Mouse (Mus musculus) common myeloid progenitor, adult 5-6 weeks (primary cell): ENCODE results near the gene Ak2. TPM values are rescaled to one million over a fixed set of nuclear protein-coding genes. Genes with fewer than 3 reads are reported as not detected.
A peak's percentile ranks its signal among the peaks of the same experiment; 100 is the strongest.

Experiments
- ATAC-seq: replicated peaks from 2 replicates; pipeline ENCODE4 v1.8.0; 2016; ENCODE audit warnings: low read depth, mild to moderate bottlenecking, moderate TSS enrichment, inconsistent platforms; ENCODE audit not compliant: poor library complexity, severe bottlenecking
- total RNA-seq: library from RNA; stranded (forward); fragments of 200-1000, 187-1606 nt; gene quantifications from 2 replicates; pipeline ENCODE4 v1.2.3, GENCODE M21; 2017

The Ak2 gene
- total RNA-seq, 1 experiment from 2014 or later, result 164 TPM

DNA sequence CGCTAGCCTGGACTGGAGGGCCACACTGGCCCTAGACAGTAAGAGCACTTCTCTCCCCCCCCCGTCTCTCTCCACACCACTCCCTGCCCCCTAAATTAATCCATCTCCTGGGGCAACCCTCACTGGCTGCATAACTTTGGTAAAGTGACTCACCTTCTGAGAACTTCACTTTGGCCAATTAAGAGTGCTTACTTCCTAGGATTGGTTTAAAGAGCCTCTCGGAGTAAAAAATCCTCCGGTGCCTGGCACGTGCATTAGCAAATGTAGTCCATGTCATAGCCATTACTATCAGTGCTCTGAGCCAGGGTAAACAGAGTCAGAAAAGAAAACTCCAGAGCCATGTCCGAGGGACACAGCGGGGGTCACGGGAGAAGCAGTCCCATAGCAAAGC is 21.3 kb upstream of the Ak2 start:
- no peak for ATAC-seq

DNA sequence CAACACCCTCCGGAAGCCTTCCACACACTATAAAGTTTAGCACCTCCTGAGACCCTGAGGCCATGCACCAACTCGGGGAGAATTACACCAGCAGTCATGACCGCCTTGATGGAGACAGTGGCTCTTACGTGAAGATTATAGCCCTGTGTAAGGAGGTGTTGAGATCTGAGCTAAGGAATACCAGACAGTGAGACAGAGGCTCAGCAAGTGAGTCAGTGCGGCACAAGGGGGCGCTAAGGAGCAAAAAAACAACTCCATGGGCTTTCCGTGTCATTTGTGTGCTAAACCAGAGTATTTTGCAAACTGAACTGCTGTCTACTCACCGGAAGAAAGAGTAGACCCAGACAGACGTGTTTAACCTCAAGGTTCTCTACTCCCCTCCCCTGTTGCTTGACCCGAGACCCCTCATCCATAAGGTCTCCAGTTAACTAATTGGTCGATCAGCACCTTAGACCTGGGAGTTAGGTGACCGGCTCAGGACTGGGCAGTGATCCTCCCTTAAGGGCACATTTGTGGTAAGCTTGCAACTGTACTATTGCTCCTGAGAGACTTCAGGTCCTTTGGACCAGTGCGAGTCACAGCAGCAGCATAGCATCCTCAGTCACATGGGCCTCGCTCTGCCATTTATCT is 20.6 kb upstream of the Ak2 start:
- ATAC-seq, result peak; percentile 80

DNA sequence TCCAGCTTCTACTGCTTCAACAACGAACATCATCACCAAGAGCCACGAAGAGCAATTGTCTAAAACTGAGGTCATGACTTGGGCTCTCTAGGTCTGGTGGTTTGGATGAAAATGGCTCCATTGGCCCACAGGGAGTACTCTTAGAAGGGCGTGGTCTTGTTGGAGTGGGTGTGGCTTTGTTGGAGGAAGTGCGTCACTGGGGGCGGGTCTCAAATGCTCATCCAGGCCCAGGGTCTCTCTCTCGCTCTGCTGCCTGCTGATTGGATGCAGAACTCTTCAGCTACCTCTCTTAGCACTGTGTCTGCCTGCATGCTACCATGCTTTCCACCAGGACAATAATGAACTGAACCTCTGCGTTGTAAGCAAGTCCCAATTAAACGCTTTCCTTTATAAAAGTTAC is 17.1 kb upstream of the Ak2 start:
- ATAC-seq, result peak; percentile 22; the same call in 1 of the 2 replicates

DNA sequence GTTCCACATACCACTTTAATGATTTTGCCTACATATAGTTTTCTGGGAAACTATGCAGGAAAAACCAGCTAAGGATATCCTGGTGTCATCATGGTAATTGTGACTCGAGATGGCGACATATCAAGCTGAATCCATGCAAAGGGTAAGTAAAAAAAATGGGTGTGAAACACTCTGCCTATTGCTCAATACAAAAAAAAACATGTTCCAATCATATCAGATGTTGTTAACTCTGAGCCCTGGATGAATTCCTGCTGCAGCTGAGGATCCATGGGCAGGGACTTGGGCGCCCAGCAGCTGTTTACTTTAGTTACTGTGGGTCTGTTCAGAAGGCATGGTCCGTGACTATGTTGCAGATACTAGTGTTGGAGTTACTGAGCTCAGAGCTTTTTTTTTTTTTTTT is 15.2 kb upstream of the Ak2 start:
- ATAC-seq, result no peak

DNA sequence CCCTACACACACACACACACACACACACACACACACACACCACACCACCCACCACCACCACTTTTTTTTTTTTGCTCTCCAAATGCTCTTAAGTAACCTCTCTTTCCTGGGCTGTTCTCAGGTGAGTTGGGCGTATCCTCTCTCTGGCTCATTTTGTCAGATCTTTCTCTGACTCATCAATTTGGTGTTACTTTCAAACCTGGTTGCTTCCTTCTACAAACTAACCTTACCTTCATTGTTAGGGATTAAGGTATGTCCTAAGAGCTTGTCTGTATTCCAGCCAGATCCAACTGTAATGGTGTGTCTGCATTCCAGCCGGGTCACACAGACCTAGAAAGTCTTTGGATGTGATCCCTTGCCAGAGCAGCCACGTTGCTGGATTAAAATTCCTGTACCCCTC is 14.5 kb upstream of the Ak2 start:
- ATAC-seq, result no peak

DNA sequence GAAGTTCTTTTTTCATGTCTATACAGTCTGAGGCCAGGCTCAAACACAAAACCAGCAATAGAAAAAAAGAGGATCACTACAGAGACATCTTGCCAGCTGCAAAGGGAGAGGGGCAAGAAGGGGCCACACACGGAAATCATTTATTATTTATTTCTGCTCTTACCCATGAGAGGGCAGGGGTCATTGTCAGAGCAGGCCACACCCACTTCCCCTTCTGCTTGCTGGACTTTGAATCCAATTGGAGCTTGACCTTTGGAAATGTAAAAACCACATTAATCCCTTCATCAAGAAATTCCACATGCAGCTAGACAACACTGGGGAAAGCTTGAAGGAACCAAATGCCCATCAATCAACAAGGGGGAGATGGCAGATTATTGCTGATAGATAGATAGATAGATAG is 13.1 kb upstream of the Ak2 start:
- no peak for ATAC-seq

DNA sequence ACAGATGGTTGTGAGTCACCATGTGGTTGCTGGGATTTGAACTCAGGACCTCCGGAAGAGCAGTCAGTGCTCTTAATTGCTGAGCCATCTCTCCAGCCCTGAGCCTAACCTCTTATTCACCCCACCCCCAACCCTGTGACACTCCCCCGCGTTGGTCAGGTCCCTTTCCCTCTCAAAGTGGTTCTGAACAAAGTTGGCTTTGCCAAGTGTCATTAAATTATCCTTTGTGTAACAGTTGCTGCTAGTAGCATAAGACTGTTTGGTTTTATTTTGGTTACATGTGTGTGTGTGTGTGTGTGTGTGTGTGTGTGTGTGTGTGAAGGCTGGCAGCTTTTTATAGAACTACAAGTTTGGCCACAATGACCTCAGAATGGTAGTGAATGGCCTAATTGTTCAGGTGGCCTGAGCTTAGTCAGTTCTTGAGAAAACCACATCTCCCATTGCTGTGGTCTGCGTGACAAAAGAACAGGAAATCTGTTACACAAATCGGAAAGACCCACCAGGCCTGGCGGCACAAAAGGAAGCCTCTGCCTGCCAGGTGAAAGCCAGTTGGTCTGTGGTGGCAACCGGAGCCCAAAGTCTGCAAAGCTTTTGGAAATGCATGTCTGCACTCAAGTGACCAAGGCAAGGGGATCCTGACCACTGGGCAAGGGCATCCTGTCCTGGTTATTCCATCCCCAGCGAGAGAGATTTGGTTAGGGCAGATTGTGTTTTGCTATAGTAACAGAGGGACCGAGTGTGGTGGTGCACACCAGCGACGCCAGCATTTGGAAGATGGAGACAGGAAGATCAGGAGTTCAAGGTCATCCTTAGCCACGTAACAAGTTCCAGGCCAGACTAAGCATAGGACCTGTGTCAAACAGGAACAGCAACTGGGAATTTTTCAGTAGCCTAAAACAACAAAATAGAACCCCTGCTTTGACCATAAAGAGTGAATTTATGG is 10.6 kb upstream of the Ak2 start:
- ATAC-seq, result peak; percentile 83

DNA sequence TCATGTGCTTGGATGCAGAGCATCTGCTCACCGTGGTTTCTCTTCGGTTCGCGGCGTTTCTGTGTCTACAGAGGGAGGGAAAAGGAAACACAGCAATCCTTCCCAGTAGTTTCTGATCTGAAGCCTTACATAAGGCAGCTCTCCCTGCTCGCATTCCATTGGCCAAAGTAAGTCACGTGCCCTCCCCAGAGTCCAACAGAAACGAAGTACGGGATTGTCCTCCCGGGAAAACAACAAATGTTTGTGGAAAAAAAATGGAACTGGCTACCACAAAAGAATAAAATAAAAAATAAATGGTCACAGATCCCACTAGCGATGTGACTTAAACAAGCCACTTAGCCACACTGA is 10.0 kb upstream of the Ak2 start:
- no peak for ATAC-seq

DNA sequence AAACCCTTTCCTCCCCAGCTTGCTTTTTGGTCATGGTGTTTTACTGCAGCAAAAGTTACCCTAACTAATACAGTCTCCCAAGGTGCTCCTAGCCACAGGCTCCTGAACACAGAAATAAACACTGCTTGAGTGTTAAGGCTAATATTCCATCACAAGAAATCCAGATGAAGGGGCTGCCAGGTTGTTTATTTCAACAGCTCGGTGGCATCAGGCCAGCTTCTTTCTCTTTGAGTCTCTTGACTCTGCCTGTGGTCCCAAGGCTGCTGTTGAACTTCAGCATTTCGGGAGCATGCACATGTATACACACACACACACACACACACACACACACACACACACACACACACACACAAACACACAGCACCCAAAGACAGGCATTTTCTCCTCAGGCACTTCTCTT is 8.6 kb upstream of the Ak2 start:
- no peak for ATAC-seq

DNA sequence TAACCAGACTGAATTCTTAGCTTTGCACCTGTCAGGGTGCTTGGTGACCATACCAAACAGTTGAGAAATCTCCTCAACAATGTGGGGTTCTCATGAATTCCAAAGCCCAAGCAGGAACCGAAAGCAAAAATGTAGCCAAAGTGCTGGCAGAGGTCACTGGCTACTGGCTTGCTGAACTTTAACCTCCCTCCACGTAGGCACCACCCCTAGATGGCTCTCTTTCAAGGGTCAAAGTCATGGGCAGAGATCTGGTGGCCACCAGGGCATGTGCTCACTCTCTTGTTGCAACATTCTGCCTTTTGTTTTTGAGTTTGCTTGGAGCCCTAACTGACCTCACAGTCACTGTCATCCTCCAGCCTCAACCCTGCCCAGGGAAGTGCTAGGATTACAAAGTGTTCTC is 8.1 kb upstream of the Ak2 start:
- ATAC-seq, result peak; percentile 13; the same call in 1 of the 2 replicates

DNA sequence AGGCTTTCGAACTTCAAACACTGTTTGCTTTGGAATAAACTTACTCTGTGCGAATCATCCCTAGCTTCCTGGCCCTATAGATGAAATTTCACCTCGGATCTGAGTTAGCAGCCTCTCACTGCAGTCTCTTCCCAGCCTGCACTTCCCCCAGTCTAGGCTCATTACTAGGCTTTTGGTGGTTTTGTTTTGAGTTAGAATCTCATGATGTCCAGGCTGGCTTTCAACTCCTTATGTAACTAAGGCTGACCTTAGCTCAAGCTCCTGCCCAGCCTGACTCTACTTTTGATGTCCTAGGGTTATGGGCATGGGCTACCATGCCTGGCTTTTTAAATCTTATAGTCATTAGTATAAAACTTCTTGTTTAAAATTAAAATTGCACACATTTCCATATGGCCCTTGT is 7.2 kb upstream of the Ak2 start:
- ATAC-seq, result no peak

DNA sequence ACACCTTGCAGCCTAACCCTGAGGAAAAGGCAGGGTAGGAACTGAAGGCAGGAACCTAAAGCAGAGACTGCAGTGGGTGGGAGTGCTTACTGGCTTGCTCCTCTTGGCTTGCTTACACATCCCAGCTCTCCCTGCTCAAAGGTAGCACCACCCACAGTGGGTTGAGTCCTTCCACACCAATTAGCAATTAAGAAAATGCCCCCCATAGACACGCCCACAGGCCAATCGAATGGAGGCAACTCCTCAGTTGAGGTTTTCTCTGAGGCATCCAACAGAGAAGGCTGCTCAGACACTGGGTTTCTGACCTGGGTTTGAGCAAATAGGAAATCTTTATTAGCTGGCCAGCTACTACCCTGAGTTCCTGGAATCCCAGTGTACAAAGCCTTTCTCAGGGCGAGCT is 2.8 kb upstream of the Ak2 start:
- no peak for ATAC-seq

DNA sequence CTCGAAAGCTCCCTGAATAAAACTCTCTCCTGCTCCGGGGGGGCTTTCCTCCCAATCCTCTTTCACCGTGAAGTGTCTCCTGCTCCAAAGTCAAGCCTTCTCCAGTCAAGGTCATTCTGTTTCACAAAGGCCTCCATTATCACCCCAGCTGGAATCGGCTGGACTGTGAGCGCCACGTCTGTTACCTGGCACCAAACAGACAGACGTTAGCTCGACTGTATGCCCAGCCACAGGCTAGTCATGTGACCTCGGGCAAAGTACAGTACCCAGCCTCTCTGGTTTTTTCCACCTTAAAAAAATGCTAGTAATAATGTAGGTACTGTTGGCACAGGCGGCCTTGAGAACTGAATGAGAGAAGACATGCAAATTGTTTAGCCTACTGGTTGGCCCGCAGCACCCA is 2.1 kb upstream of the Ak2 start:
- no peak for ATAC-seq

DNA sequence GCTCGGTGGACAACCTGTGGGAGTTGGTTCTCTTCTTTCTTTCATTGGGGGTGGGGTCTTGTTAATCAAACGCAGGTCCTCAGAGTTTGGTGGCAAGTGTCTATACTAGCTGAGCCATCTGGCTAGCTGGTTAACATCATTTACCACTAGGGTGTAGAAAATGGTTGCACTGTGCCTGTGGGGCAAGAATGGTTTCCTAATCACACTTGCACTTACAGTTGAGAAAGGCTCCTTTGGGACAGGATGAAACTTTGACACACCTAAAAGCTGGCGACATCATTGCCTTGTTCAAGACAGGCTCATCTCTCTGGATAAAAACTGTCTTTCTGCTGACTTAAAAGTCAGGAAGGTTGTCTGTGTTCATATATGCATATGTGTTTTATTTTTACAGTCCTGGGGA is 418 bp downstream of the Ak2 start:
- ATAC-seq, result no peak

DNA sequence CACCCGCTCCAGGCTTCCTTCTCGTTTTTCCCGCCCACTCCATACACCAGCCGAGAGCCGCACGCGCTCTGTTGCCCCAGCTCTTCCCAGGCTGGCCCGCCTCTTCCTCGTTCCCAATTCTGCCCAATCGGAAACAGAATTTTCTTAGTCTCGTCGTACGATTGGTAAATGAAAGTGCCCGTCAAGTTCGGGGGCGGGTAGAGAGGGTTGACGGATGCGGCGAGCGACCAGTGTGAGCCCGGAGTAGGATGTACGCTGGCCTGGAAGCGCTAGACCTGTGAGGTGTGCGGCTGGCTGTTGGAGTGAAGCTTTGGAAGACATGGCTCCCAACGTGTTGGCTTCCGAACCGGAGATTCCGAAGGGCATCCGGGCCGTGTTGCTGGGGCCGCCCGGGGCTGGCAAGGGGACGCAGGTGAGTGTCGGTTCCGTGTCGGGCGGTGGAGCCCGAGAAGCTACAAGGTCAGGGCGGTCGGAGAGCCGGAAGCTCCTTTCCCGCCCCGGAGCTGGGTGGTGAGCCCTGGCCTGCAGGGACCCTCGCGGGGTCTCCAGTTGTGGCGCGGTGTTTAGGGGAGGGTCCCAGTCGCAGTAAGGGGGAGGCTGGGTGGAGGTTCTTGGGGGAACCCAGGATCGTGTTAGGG is 1.4 kb downstream of the Ak2 start:
- ATAC-seq, result peak; percentile 96

DNA sequence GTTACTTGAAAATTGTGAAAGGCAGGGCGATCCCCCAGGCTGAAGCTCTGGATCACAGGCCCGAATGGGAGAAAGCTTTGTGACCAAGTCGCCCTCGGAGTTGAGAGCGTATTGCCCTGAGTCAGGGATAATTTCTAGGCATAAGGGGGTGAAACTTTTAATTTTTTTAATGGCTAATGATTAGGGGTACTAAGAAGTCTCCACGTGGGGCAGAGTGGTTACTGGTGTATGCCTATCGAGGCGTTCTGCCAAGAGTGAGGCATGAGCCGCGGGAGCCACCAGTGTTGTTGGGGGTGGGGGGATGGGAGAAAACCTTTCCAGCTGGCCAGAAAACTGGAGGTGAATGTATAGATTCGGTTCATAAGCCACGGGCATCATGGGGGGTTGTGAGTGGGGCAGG is 1.9 kb downstream of the Ak2 start:
- ATAC-seq, result no peak

DNA sequence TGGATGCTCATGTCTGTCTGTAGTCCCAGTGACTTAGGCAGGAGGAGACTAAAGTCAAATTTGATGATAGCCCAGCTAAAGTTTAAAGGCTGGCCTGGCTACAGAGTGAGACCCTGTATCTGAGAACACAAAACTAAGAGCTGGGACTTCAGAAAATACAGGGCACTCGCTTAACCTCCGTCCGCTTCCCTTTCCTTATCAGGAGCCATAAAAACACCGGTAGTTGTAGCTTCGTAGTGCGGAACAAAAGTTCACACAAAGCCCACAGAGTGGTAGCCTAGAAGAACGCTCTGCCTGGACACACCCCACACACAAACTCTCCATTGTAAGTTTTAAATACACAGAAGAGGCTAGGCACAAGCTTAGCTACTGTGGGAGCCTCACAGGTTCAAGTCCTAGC is 3.5 kb downstream of the Ak2 start:
- no peak for ATAC-seq

DNA sequence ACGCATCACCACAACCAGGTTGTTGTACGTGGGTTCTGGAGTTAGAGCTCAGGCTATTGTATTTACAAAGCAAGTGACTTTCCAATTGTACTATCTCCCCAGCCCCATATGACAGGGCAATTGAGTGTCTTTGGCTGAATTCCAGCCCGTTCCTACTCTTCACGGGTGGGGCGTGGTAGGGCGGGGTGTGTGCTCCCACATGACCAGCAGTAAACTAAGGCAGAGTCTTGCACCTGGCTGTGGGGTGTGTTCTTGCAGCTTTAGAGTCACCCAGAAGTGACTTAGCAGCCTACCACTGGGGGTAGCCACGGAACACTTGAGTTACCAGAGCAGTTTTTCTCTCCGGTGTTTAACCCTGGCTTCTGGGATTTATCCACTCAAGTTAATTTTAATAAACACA is 5.5 kb downstream of the Ak2 start:
- ATAC-seq, result peak; percentile 1; the same call in 1 of the 2 replicates

DNA sequence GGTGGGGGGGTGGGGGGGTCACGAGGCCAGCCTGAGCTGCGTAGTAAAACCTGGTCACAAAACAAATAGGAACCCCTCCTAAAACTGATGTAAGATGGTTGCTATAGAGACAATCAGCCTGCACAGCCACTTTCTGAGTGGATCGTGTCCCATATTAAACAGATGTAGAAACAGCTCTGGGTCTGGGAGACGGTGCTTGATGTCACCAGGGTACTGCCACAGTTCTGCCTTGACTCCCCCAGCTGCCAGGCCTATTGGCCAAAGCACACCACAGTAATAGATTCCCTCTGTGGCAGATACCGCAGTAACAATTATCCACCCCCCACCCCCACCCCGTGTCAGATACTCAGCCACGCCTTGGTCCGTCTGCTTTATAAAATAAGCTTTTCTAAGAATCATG is 6.6 kb downstream of the Ak2 start:
- no peak for ATAC-seq

DNA sequence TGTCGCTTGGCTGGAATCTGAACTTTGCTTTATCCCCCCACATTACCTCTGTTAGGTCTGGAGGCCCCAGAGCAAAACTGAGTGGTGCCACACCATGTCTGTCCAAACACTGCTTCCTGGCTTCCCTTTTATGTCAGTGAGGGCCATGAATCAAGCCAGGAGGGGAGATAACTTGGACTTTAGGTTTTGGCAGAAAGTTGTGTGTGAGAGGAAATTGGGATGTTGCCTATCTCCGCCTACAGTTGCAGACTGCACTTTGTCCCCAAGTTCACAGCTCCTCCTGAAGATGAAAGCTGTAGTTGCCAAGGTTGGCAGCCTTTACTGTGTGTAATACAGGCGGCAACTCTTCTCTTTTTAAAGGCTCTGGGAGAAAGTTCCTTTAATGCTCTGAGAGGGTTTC is 9.0 kb downstream of the Ak2 start:
- ATAC-seq, result no peak

DNA sequence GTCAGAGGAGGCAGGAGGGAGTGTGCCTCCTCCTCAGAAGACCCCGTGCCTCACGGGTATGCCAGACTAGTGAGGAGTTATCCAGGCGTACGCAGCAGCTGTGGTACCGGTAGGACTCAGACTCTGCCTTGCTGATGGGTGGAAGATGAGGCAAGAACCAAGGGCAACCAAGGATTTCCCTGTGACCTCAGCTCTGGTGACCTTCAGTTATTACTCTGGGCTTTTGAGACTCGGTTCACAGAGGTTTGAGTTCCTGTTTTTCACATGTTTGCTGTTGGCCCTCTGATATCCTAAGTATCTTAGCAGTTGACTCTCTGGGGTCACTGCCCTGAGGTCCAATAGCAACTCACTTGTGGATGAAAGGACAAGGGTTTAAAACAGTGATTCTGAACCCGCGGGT is 12.0 kb downstream of the Ak2 start:
- no peak for ATAC-seq
